Mouse (Mus musculus) G1E (cell line): ENCODE results near the gene Brwd1.

Experiments
- CTCF ChIP-seq: IDR thresholded peaks from 2 replicates; pipeline ENCODE4 v1.5.1; 2012; ENCODE audit warnings: low read depth, low read length, inconsistent platforms, mixed read lengths
- GATA1 ChIP-seq: IDR thresholded peaks from 2 replicates; pipeline ENCODE4 v1.6.1; 2012; ENCODE audit warnings: borderline replicate concordance, low read length, inconsistent platforms, mixed read lengths

GRCm38 (mm10) chr16:96095966-96096365, 13.6 kb upstream of the Brwd1 start:
- TF ChIP-seq GATA1 (no peak), CTCF (no peak)
